18 mouse cellular contexts compared by ENCODE assay signal in the genomic region with DNA sequence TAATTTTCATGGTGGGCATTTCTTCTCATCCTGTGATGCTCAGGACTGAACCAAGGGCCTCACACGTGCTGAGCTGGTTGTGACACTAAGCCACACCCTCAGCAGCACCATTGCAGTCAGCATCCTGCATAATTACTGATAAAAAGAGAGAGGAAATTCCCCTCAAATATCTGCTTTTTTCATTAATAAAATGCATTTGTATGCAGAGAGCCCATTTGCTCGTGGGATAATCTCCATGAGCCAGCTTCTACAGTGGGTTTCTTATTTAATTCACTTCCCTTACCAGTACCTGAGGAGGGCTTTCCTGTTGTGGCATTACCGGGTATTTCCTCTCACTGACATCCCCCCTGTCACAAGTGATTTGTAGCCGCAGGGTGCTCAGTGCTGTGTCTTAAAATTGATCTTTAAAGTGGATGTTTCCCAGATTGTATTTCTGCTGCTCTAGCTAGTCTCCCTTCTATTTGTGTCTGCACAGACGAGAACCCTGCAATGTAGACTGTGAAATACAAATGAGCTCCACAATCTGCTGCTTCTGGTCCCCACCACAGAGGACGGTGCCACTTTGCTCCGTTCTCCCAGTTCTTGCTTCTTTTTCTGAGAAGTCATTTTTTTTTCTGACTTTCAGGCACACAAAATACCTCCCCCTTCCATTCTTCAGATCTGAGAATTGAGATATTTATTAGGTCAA. TPM values are rescaled to one million over a fixed set of nuclear protein-coding genes. Genes with fewer than 3 reads are reported as not detected.
DNase-seq lines count a peak whose midpoint lies in the region; ATAC-seq and TF ChIP-seq lines count a peak whose summit lies in the region.
"Had no signal": no experiment of that assay in that cellular context is flagged by ENCODE, and none has a peak within 500 bp of the region (broad histone marks: within the 10 kb centered on the region; RNA-seq: fewer than 3 reads in every experiment).

No protein-coding gene starts in this region.

- no peak for ATAC-seq in hindbrain, postnatal 0 days
- no peak for ATAC-seq in hindbrain, embryonic 12.5 days (ENCODE audit: low FRiP score)
- peak; percentile 80 for ATAC-seq in CD4-positive, CD25-positive, alpha-beta regulatory T cell, adult 4 months
- ATAC-seq in common myeloid progenitor, adult 5-6 weeks (replicated peaks; ENCODE audit: low read depth, poor library complexity, severe bottlenecking), result peak; percentile 82
- ATAC-seq in megakaryocyte-erythroid progenitor cell, adult 5-6 weeks (replicated peaks; ENCODE audit: low FRiP score, low TSS enrichment, poor library complexity, severe bottlenecking), result peak; percentile 69
- ATAC-seq in heart, embryonic 11.5 days (replicated peaks; ENCODE audit: insufficient number of reproducible peaks, low FRiP score, low TSS enrichment), result no peak
- ATAC-seq: forebrain, embryonic 13.5 days; Patski had no signal

- DNase-seq in hindbrain, postnatal 0 days (ENCODE audit: low spot score), result peak; percentile 20
- no peak for DNase-seq in adrenal gland, postnatal 25 days
- DNase-seq in heart, postnatal 14 days, result no peak
- DNase-seq: B cell, adult 2 months; cerebellum, adult 8-10 months; kidney, adult 9 months; left cerebral cortex, postnatal 4 days; spleen, adult 18-20 months had no signal

- H3K4me3 ChIP-seq in hindbrain, postnatal 0 days (ENCODE audit: low read length), result no peak overlapping the region
- no peak overlapping the region for H3K4me3 ChIP-seq in hindbrain, embryonic 12.5 days
- no peak overlapping the region for H3K4me3 ChIP-seq in heart, embryonic 11.5 days (ENCODE audit: low read depth, low read length)
- H3K4me3 ChIP-seq: forebrain, embryonic 13.5 days; hindbrain, embryonic 10.5 days had no signal

- intact Hi-C loops in heart, postnatal 14 days (cut with DNase I), result no loop called here

- no peak overlapping the region for H3K4me2 ChIP-seq in hindbrain, postnatal 0 days (ENCODE audit: low read depth, low read length)
- H3K4me2 ChIP-seq in hindbrain, embryonic 12.5 days (replicated peaks), result no peak overlapping the region
- no peak overlapping the region for H3K4me2 ChIP-seq in heart, embryonic 11.5 days
- H3K4me2 ChIP-seq: forebrain, embryonic 13.5 days had no signal

- H3K4me1 ChIP-seq in hindbrain, postnatal 0 days (ENCODE audit: insufficient read depth, low read length), result no peaks in the 10 kb centered on the region
- H3K4me1 ChIP-seq in hindbrain, embryonic 12.5 days, result 0 out of 2 replicates have a peak, but pooled peaks cover 3% of the 10 kb centered on the region
- H3K4me1 ChIP-seq in heart, embryonic 11.5 days (ENCODE audit: control insufficient read depth, insufficient read depth, low read length), result no peaks in the 10 kb centered on the region

- H3K27ac ChIP-seq in hindbrain, postnatal 0 days, result no peak overlapping the region
- H3K27ac ChIP-seq in hindbrain, embryonic 12.5 days, result no peak overlapping the region
- H3K27ac ChIP-seq in heart, embryonic 11.5 days (ENCODE audit: low read depth, low read length), result no peak overlapping the region
- H3K27ac ChIP-seq: forebrain, embryonic 13.5 days; hindbrain, embryonic 10.5 days had no signal

- no peaks in the 10 kb centered on the region for H3K36me3 ChIP-seq in hindbrain, postnatal 0 days (ENCODE audit: insufficient read depth, low read length)
- no peaks in the 10 kb centered on the region for H3K36me3 ChIP-seq in hindbrain, embryonic 12.5 days
- no peaks in the 10 kb centered on the region for H3K36me3 ChIP-seq in heart, embryonic 11.5 days (ENCODE audit: control insufficient read depth, insufficient read depth, low read length)
- H3K36me3 ChIP-seq: hindbrain, embryonic 10.5 days had no signal

- no peaks in the 10 kb centered on the region for H3K27me3 ChIP-seq in hindbrain, postnatal 0 days (ENCODE audit: insufficient read depth, low read length)
- no peaks in the 10 kb centered on the region for H3K27me3 ChIP-seq in hindbrain, embryonic 12.5 days
- H3K27me3 ChIP-seq in heart, embryonic 11.5 days (ENCODE audit: control insufficient read depth, insufficient read depth, low read length), result no peaks in the 10 kb centered on the region
- H3K27me3 ChIP-seq: forebrain, embryonic 13.5 days; Patski had no signal

- TF ChIP-seq CTCF in hindbrain, postnatal 0 days (IDR thresholded peaks at IDR 0.05; ENCODE audit: low read depth), result no peak

- H3K9me3 ChIP-seq in hindbrain, postnatal 0 days (ENCODE audit: low read length), result no peaks in the 10 kb centered on the region
- H3K9me3 ChIP-seq in hindbrain, embryonic 12.5 days (replicated peaks), result 0 out of 2 replicates have a peak, but pooled peaks cover 2% of the 10 kb centered on the region
- H3K9me3 ChIP-seq in heart, embryonic 11.5 days (replicated peaks; ENCODE audit: control insufficient read depth, low read length), result no peaks in the 10 kb centered on the region
- H3K9me3 ChIP-seq: hindbrain, embryonic 10.5 days had no signal

- 43% methylated on average over 7 of the region's 7 CpGs for WGBS in hindbrain, postnatal 0 days
- WGBS in hindbrain, embryonic 12.5 days, result 46% methylated on average over 7 of the region's 7 CpGs
- 41% methylated on average over 7 of the region's 7 CpGs for WGBS in heart, embryonic 11.5 days (ENCODE audit: insufficient replicate concordance)

- H3K9ac ChIP-seq in hindbrain, postnatal 0 days (replicated peaks; ENCODE audit: low read length), result no peak overlapping the region
- no peak overlapping the region for H3K9ac ChIP-seq in hindbrain, embryonic 12.5 days
- H3K9ac ChIP-seq in heart, embryonic 11.5 days (ENCODE audit: low read depth, low read length), result no peak overlapping the region
- H3K9ac ChIP-seq: forebrain, embryonic 13.5 days had no signal

RNA-seq across cellular contexts. Expression of a gene that starts 43.8 kb away (rescaled TPM):
- total RNA-seq in hindbrain, postnatal 0 days (2014; rRNA removed), result not detected in 2 replicates
- not detected in 2 replicates for polyA plus RNA-seq in hindbrain, postnatal 0 days (2015; fragmentation: Nextera tagmentation; extraction: Ambion mirVana)
- not detected in 2 replicates for polyA plus RNA-seq in hindbrain, embryonic 12.5 days (2016; fragmentation: Nextera tagmentation; extraction: Ambion mirVana)
- polyA plus RNA-seq in CD4-positive, CD25-positive, alpha-beta regulatory T cell, adult 4 months (2017; shearing (Covaris generic)), result not detected
- total RNA-seq in common myeloid progenitor, adult 5-6 weeks (2017), result 0.91 and 3.2 TPM in 2 replicates
- 1.7 TPM in 1 of 2 replicates, not detected in the other for total RNA-seq in megakaryocyte-erythroid progenitor cell, adult 5-6 weeks (2014; fragmentation: Nextera tagmentation)
- 0.23 and 1.6 TPM in 2 replicates for total RNA-seq in megakaryocyte-erythroid progenitor cell, adult 5-6 weeks (2017)
- not detected in 2 replicates for total RNA-seq in adrenal gland, postnatal 25 days (2021)
- total RNA-seq in heart, postnatal 14 days (2021), result not detected
- 0.10 TPM in 1 of 2 replicates, not detected in the other for polyA plus RNA-seq in heart, embryonic 11.5 days (2014; fragmentation: Nextera tagmentation; extraction: Ambion mirVana)
- total RNA-seq: adrenal gland, postnatal 36 days; left cerebral cortex, postnatal 4 days had no signal
- polyA plus RNA-seq: embryonic facial prominence, embryonic 11.5 days; forebrain, embryonic 13.5 days; hindbrain, embryonic 10.5 days; Patski had no signal

Comparison
In these comparisons a context has a peak if more than half of its experiments do, and no peak if none do; other contexts are left out.
1. ATAC-seq: peak in CD4-positive, CD25-positive, alpha-beta regulatory T cell, adult 4 months (single experiment), common myeloid progenitor, adult 5-6 weeks (single experiment) and megakaryocyte-erythroid progenitor cell, adult 5-6 weeks (single experiment); none in hindbrain, postnatal 0 days (single experiment), hindbrain, embryonic 12.5 days (single experiment) and heart, embryonic 11.5 days (single experiment).